Mouse (Mus musculus) kidney, postnatal 0 days (tissue): ENCODE measurements around the gene Paqr7. TPM values are rescaled to one million over a fixed set of nuclear protein-coding genes. Genes with fewer than 3 reads are reported as not detected.

Source experiments
- ATAC-seq: fragments of 200-750 bp; cut with Nextera tagmentation; replicated peaks from 2 replicates; pipeline ENCODE4 v1.8.0; 2017; ENCODE audit warnings: low read depth, moderate number of reproducible peaks, moderate TSS enrichment, moderate library complexity; ENCODE audit not compliant: low FRiP score
- DNase-seq: peaks from one replicate; pipeline ENCODE4 v3.0.0-alpha.2; 2016; ENCODE audit warnings: low spot score
- H3K27ac ChIP-seq: fragments of 300-500 bp; sonication (generic); 2 replicates; pipeline ENCODE4 v1.5.1; 2014; ENCODE audit warnings: mild to moderate bottlenecking
- H3K27me3 ChIP-seq: fragments of 300-500 bp; sonication (generic); 2 replicates; pipeline ENCODE4 v1.6.1; 2014; ENCODE audit warnings: low read length, mixed read lengths; ENCODE audit not compliant: insufficient read depth
- H3K36me3 ChIP-seq: fragments of 300-500 bp; sonication (generic); 2 replicates; pipeline ENCODE4 v1.6.1; 2014; ENCODE audit warnings: low read length, mixed read lengths; ENCODE audit not compliant: insufficient read depth
- H3K4me1 ChIP-seq: fragments of 300-500 bp; sonication (generic); replicated peaks from 2 replicates; pipeline ENCODE4 v1.6.1; 2014; ENCODE audit warnings: antibody characterized with exemption, low read length, mixed read lengths; ENCODE audit not compliant: insufficient read depth
- H3K4me2 ChIP-seq: fragments of 300-500 bp; sonication (generic); 2 replicates; pipeline ENCODE4 v1.6.1; 2014; ENCODE audit warnings: mild to moderate bottlenecking, low read length, moderate library complexity, mixed read lengths
- H3K4me3 ChIP-seq: fragments of 300-500 bp; sonication (generic); replicated peaks from 2 replicates; pipeline ENCODE4 v1.5.1; 2014; ENCODE audit warnings: low read depth, low read length
- H3K9ac ChIP-seq: fragments of 300-500 bp; sonication (generic); 2 replicates; pipeline ENCODE4 v1.6.1; 2014; ENCODE audit warnings: low read depth, low read length
- H3K9me3 ChIP-seq: fragments of 300-500 bp; sonication (generic); replicated peaks from 2 replicates; pipeline ENCODE4 v1.6.1; 2016; ENCODE audit warnings: low read length, inconsistent platforms, mixed read lengths
- CTCF ChIP-seq: IDR thresholded peaks from 2 replicates; pipeline ENCODE4 v1.5.1; 2016; ENCODE audit warnings: antibody characterized with exemption, low read depth, mild to moderate bottlenecking, moderate library complexity
- WGBS: fragments of 180-500 bp; shearing (Covaris S2); extraction: QIAGEN DNeasy Blood & Tissue Kit; methylation state at CpG from one replicate; pipeline ENCODE4 v1.1.7; 2014; 5-methylcytosine and 5-hydroxymethylcytosine counted together
- microRNA-seq: library from miRNA; unstranded; fragments of <30 nt; microRNA quantifications from one replicate; pipeline ENCODE4, GENCODE M21; 2016
- polyA plus RNA-seq: library from polyadenylated mRNA; unstranded; fragments of >200 nt; fragmentation: Nextera tagmentation; extraction: Ambion mirVana; gene quantifications from 2 replicates; pipeline ENCODE4 v1.2.1, GENCODE M21; 2015

Gene Paqr7
- polyA plus RNA-seq, 1 experiment from 2014 or later: 5.7 TPM

DNA sequence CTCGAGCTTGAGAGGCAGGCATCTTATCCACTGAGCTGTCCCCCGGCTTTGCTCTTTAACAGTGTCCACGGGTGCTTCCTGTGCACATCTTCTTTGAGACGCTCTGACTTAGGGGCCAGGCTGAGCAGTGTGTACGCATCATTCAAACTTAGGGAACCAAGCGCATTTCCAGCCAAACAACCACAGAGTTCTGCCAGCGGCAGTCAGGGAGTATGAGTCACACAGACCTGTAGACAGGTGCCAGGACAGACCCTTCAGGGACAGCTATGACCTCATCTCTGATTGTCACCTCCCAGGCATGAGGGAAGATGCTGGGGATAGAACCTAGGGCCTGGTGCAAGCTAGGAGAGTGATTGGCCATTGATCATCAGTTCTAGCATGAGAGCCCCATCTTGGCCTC, 62.7 kb downstream of the Paqr7 start:
- Histone ChIP-seq H3K9me3 (no peaks in the 10 kb centered on the region), H3K4me1 (no peaks in the 10 kb centered on the region), H3K9ac (no peak overlapping the region), H3K36me3 (no peaks in the 10 kb centered on the region), H3K27me3 (no peaks in the 10 kb centered on the region), H3K4me3 (no peak overlapping the region), H3K4me2 (no peak overlapping the region), H3K27ac (no peak overlapping the region)
- WGBS: 77% methylated on average over 7 of the region's 7 CpGs
- no peak for TF ChIP-seq CTCF
- no peak for DNase-seq
- ATAC-seq: no peak

Small RNAs within 50 kb of the gene (microRNA-seq; reads per million reads assigned to microRNA genes)
- gene Gm23634: not detected

Other genes starting within 250 kb of the Paqr7 start
- not detected in 2 replicates for gene Gm30191, start 249.8 kb upstream of the Paqr7 start, polyA plus RNA-seq
- gene Grrp1, start 242.6 kb upstream of the Paqr7 start, polyA plus RNA-seq: 10.8 and 12.3 TPM in 2 replicates
- gene Pdik1l, start 208.8 kb upstream of the Paqr7 start, polyA plus RNA-seq: 12.5 and 14.1 TPM in 2 replicates
- gene Trim63, start 181.6 kb upstream of the Paqr7 start, polyA plus RNA-seq: 2.4 and 2.7 TPM in 2 replicates
- 0.48 and 0.82 TPM in 2 replicates for gene Slc30a2, start 153.5 kb upstream of the Paqr7 start, polyA plus RNA-seq
- gene Extl1, start 112.8 kb upstream of the Paqr7 start, polyA plus RNA-seq: 0.70 and 0.86 TPM in 2 replicates
- gene Pafah2, start 100.4 kb upstream of the Paqr7 start, polyA plus RNA-seq: 22.7 and 24.4 TPM in 2 replicates
- 926 and 1,019 TPM in 2 replicates for gene Stmn1, start 28.4 kb upstream of the Paqr7 start, polyA plus RNA-seq
- 5.2 and 7.0 TPM in 2 replicates for gene Aunip, start 14.3 kb downstream of the Paqr7 start, polyA plus RNA-seq
- gene Mtfr1l, start 38.7 kb downstream of the Paqr7 start, polyA plus RNA-seq: 137 and 141 TPM in 2 replicates
- 13.9 and 27.9 TPM in 2 replicates for gene Selenon, start 55.5 kb downstream of the Paqr7 start, polyA plus RNA-seq
- 3.2 and 3.4 TPM in 2 replicates for gene Man1c1, start 207.6 kb downstream of the Paqr7 start, polyA plus RNA-seq